ENCODE assay signal across 24 mouse cellular contexts in genomic region chr9:63645084-63645483, GRCm38 (mm10). TPM values are rescaled to one million over a fixed set of nuclear protein-coding genes. Genes with fewer than 3 reads are reported as not detected.
DNase-seq lines count a peak whose midpoint lies in the region; ATAC-seq and TF ChIP-seq lines count a peak whose summit lies in the region.
"Had no signal": no experiment of that assay in that cellular context is flagged by ENCODE, and none has a peak within 500 bp of the region (broad histone marks: within the 10 kb centered on the region; RNA-seq: fewer than 3 reads in every experiment).

No protein-coding gene starts in this region.

- no peak overlapping the region for H3K27ac ChIP-seq in hindbrain, postnatal 0 days
- H3K27ac ChIP-seq in hindbrain, embryonic 11.5 days (ENCODE audit: low read depth, low read length) = no peak overlapping the region
- H3K27ac ChIP-seq in layer of hippocampus, adult 2 months = peak overlapping the region; percentile 39
- H3K27ac ChIP-seq in midbrain, embryonic 10.5 days (replicated peaks) = peak overlapping the region; percentile 46; the same call in 1 of the 2 replicates
- no peak overlapping the region for H3K27ac ChIP-seq in midbrain, postnatal 0 days (ENCODE audit: low read depth, low read length)
- H3K27ac ChIP-seq: embryonic facial prominence, embryonic 10.5 days; embryonic facial prominence, embryonic 12.5 days; forebrain, embryonic 13.5 days; forebrain, embryonic 15.5 days had no signal

- 84% methylated on average over 8 of the region's 8 CpGs for WGBS in hindbrain, postnatal 0 days
- 81% methylated on average over 8 of the region's 8 CpGs for WGBS in hindbrain, embryonic 11.5 days
- 83% methylated on average over 8 of the region's 8 CpGs for WGBS in midbrain, embryonic 10.5 days
- WGBS in midbrain, postnatal 0 days = 78% methylated on average over 8 of the region's 8 CpGs

- no peak overlapping the region for H3K9ac ChIP-seq in hindbrain, postnatal 0 days (replicated peaks; ENCODE audit: low read length)
- H3K9ac ChIP-seq in hindbrain, embryonic 11.5 days (ENCODE audit: low read depth, low read length) = no peak overlapping the region
- H3K9ac ChIP-seq in midbrain, postnatal 0 days (replicated peaks; ENCODE audit: low read length, poor library complexity, severe bottlenecking) = no peak overlapping the region
- H3K9ac ChIP-seq: embryonic facial prominence, embryonic 12.5 days; forebrain, embryonic 13.5 days; forebrain, embryonic 15.5 days; forebrain, postnatal 0 days had no signal

- H3K4me1 ChIP-seq in hindbrain, postnatal 0 days (ENCODE audit: insufficient read depth, low read length) = no peaks in the 10 kb centered on the region
- H3K4me1 ChIP-seq in hindbrain, embryonic 11.5 days (replicated peaks; ENCODE audit: control insufficient read depth, insufficient read depth, low read length) = no peaks in the 10 kb centered on the region
- H3K4me1 ChIP-seq in midbrain, embryonic 10.5 days = no peaks in the 10 kb centered on the region
- H3K4me1 ChIP-seq in midbrain, postnatal 0 days (ENCODE audit: insufficient read depth, low read length) = no peaks in the 10 kb centered on the region
- H3K4me1 ChIP-seq: forebrain, embryonic 15.5 days had no signal

- DNase-seq in hindbrain, postnatal 0 days (ENCODE audit: low spot score) = no peak
- DNase-seq in hindbrain, embryonic 11.5 days (ENCODE audit: low spot score) = no peak
- DNase-seq in layer of hippocampus, adult 2 months (ENCODE audit: low spot score in 2 of 2) = no peak
- no peak for DNase-seq in layer of hippocampus, postnatal 36 days
- DNase-seq in midbrain, embryonic 10.5 days (ENCODE audit: low spot score) = no peak
- no peak for DNase-seq in midbrain, postnatal 0 days (ENCODE audit: low spot score)
- DNase-seq: adrenal gland, adult 8-10 months; adrenal gland, postnatal 36 days; cerebellum, adult 11-12 months; cerebellum, adult 2 months; cerebellum, adult 9-10 months; cerebellum, postnatal 25 days; forebrain, postnatal 0 days had no signal

- no peak overlapping the region for H3K4me3 ChIP-seq in hindbrain, postnatal 0 days (ENCODE audit: low read length)
- no peak overlapping the region for H3K4me3 ChIP-seq in hindbrain, embryonic 11.5 days (ENCODE audit: low read depth, low read length)
- H3K4me3 ChIP-seq in layer of hippocampus, adult 2 months = no peak overlapping the region
- no peak overlapping the region for H3K4me3 ChIP-seq in midbrain, embryonic 10.5 days
- H3K4me3 ChIP-seq in midbrain, postnatal 0 days (ENCODE audit: low read depth, low read length) = no peak overlapping the region
- H3K4me3 ChIP-seq: embryonic facial prominence, embryonic 10.5 days; embryonic facial prominence, embryonic 12.5 days; forebrain, embryonic 13.5 days; forebrain, embryonic 15.5 days had no signal

- ATAC-seq in hindbrain, postnatal 0 days = 0 out of 2 replicates have a peak, but pooled peaks have one; percentile 16
- ATAC-seq in hindbrain, embryonic 11.5 days (ENCODE audit: low FRiP score) = no peak
- ATAC-seq in midbrain, postnatal 0 days (ENCODE audit: low FRiP score) = no peak
- ATAC-seq in CD4-positive, CD25-positive, alpha-beta regulatory T cell, adult 4 months = no peak
- ATAC-seq: activated CD4-positive, CD25-positive, alpha-beta regulatory T cell, adult 4 months; forebrain, embryonic 13.5 days; forebrain, embryonic 15.5 days; forebrain, postnatal 0 days; Patski had no signal

- H3K4me2 ChIP-seq in hindbrain, postnatal 0 days (ENCODE audit: low read depth, low read length) = no peak overlapping the region
- no peak overlapping the region for H3K4me2 ChIP-seq in hindbrain, embryonic 11.5 days (replicated peaks; ENCODE audit: low read depth, low read length)
- H3K4me2 ChIP-seq in midbrain, postnatal 0 days (ENCODE audit: low read depth, low read length, poor library complexity, severe bottlenecking) = no peak overlapping the region
- H3K4me2 ChIP-seq: embryonic facial prominence, embryonic 12.5 days; forebrain, embryonic 13.5 days; forebrain, embryonic 15.5 days had no signal

- H3K27me3 ChIP-seq in hindbrain, postnatal 0 days (ENCODE audit: insufficient read depth, low read length) = no peaks in the 10 kb centered on the region
- H3K27me3 ChIP-seq in hindbrain, embryonic 11.5 days (ENCODE audit: control insufficient read depth, insufficient read depth, low read length) = no peaks in the 10 kb centered on the region
- H3K27me3 ChIP-seq in midbrain, embryonic 10.5 days (ENCODE audit: low read depth, poor library complexity, severe bottlenecking) = no peaks in the 10 kb centered on the region
- H3K27me3 ChIP-seq in midbrain, postnatal 0 days (ENCODE audit: insufficient read depth, low read length) = no peaks in the 10 kb centered on the region
- H3K27me3 ChIP-seq: CH12.LX; embryonic facial prominence, embryonic 12.5 days; forebrain, embryonic 13.5 days; forebrain, embryonic 15.5 days; Patski had no signal

- H3K36me3 ChIP-seq in hindbrain, postnatal 0 days (ENCODE audit: insufficient read depth, low read length) = peaks cover 12% of the 10 kb centered on the region; the same call in 1 of the 2 replicates
- 0 out of 2 replicates have a peak, but pooled peaks cover 3% of the 10 kb centered on the region for H3K36me3 ChIP-seq in hindbrain, embryonic 11.5 days (ENCODE audit: control insufficient read depth, insufficient read depth, low read length)
- H3K36me3 ChIP-seq in midbrain, embryonic 10.5 days = peaks cover 98% of the 10 kb centered on the region
- H3K36me3 ChIP-seq in midbrain, postnatal 0 days (ENCODE audit: insufficient read depth, low read length) = peaks cover 15% of the 10 kb centered on the region

- TF ChIP-seq CTCF in hindbrain, postnatal 0 days (IDR thresholded peaks at IDR 0.05; ENCODE audit: low read depth) = no peak
- TF ChIP-seq CTCF in layer of hippocampus, adult 2 months (conservative IDR thresholded peaks at IDR 0.05) = no peak
- TF ChIP-seq CTCF in midbrain, postnatal 0 days (IDR thresholded peaks at IDR 0.05) = no peak

- no peaks in the 10 kb centered on the region for H3K9me3 ChIP-seq in hindbrain, postnatal 0 days (ENCODE audit: low read length)
- no peaks in the 10 kb centered on the region for H3K9me3 ChIP-seq in hindbrain, embryonic 11.5 days (ENCODE audit: control insufficient read depth, low read length)
- H3K9me3 ChIP-seq in midbrain, embryonic 10.5 days (replicated peaks) = no peaks in the 10 kb centered on the region
- no peaks in the 10 kb centered on the region for H3K9me3 ChIP-seq in midbrain, postnatal 0 days (ENCODE audit: low read length)
- H3K9me3 ChIP-seq: embryonic facial prominence, embryonic 10.5 days; embryonic facial prominence, embryonic 12.5 days; forebrain, embryonic 13.5 days; forebrain, embryonic 15.5 days; G1E had no signal

RNA-seq across cellular contexts. Expression of gene Aagab, which starts 42.6 kb away (rescaled TPM):
- total RNA-seq in hindbrain, postnatal 0 days (2014; rRNA removed) = 30.9 and 37.0 TPM in 2 replicates
- polyA plus RNA-seq in hindbrain, postnatal 0 days (2015; fragmentation: Nextera tagmentation; extraction: Ambion mirVana) = 51.9 and 55.2 TPM in 2 replicates
- 55.4 and 56.8 TPM in 2 replicates for polyA plus RNA-seq in hindbrain, embryonic 11.5 days (2014; fragmentation: Nextera tagmentation; extraction: Ambion mirVana)
- 10 to 100 TPM; 60.3 to 61.0 TPM for total RNA-seq in layer of hippocampus, adult 2 months (2021)
- total RNA-seq in layer of hippocampus, postnatal 36 days (2021) = 10 to 100 TPM; 60.8 to 65.4 TPM
- polyA plus RNA-seq in midbrain, embryonic 10.5 days (2016; fragmentation: Nextera tagmentation; extraction: Ambion mirVana) = 53.3 and 54.5 TPM in 2 replicates
- 39.1 and 45.5 TPM in 2 replicates for total RNA-seq in midbrain, postnatal 0 days (2014; rRNA removed)
- 58.9 and 59.7 TPM in 2 replicates for polyA plus RNA-seq in midbrain, postnatal 0 days (2015; fragmentation: Nextera tagmentation; extraction: Ambion mirVana)
- 10 to 100 TPM; 47.6 to 54.6 TPM for polyA plus RNA-seq in CD4-positive, CD25-positive, alpha-beta regulatory T cell, adult 4 months (2017; shearing (Covaris generic))

RNA-seq across cellular contexts. Expression of gene Iqch, which starts 42.8 kb away (rescaled TPM):
- 0.26 TPM in 1 of 2 replicates, not detected in the other for total RNA-seq in hindbrain, postnatal 0 days (2014; rRNA removed)
- polyA plus RNA-seq in hindbrain, postnatal 0 days (2015; fragmentation: Nextera tagmentation; extraction: Ambion mirVana) = 0.18 TPM in 2 replicates
- polyA plus RNA-seq in hindbrain, embryonic 11.5 days (2014; fragmentation: Nextera tagmentation; extraction: Ambion mirVana) = 0.32 TPM in 1 of 2 replicates, not detected in the other
- under 1 TPM in 1 of 2 experiments, not detected in 1; 0.10 TPM for total RNA-seq in layer of hippocampus, adult 2 months (2021)
- total RNA-seq in layer of hippocampus, postnatal 36 days (2021) = under 1 TPM in 1 of 2 experiments, not detected in 1; 0.15 TPM
- polyA plus RNA-seq in midbrain, embryonic 10.5 days (2016; fragmentation: Nextera tagmentation; extraction: Ambion mirVana) = 0.10 TPM in 2 replicates
- 0.14 TPM in 1 of 2 replicates, not detected in the other for total RNA-seq in midbrain, postnatal 0 days (2014; rRNA removed)
- polyA plus RNA-seq in midbrain, postnatal 0 days (2015; fragmentation: Nextera tagmentation; extraction: Ambion mirVana) = 0.12 and 0.20 TPM in 2 replicates
- under 1 TPM in 1 of 2 experiments, not detected in 1; 0.17 TPM for polyA plus RNA-seq in CD4-positive, CD25-positive, alpha-beta regulatory T cell, adult 4 months (2017; shearing (Covaris generic))
- total RNA-seq: adrenal gland, adult 18-20 months; adrenal gland, postnatal 36 days had no signal
- polyA plus RNA-seq: activated CD4-positive, CD25-positive, alpha-beta regulatory T cell, adult 4 months; C2C12; cerebellum, adult 2 months; G1E had no signal

Comparison
In these comparisons a context has a peak if more than half of its experiments do, and no peak if none do; other contexts are left out.
1. H3K27ac ChIP-seq: peak in layer of hippocampus, adult 2 months (single experiment) and midbrain, embryonic 10.5 days (single experiment); none in hindbrain, postnatal 0 days (single experiment), hindbrain, embryonic 11.5 days (single experiment) and midbrain, postnatal 0 days (single experiment).